Mouse (Mus musculus) thymus, adult 2 months (tissue): ENCODE measurements around the gene Perp.

Source experiments
- CTCF ChIP-seq: fragments of 200-500 bp; IDR thresholded peaks from 2 replicates; pipeline ENCODE4 v1.5.1; 2012; ENCODE audit warnings: mild to moderate bottlenecking, control low read depth, low read length, moderate library complexity, borderline replicate concordance; ENCODE audit not compliant: control insufficient read depth, poor library complexity, insufficient read depth; ENCODE audit errors: extremely low read depth
- POLR2A ChIP-seq: fragments of 200-500 bp; IDR thresholded peaks from 2 replicates; pipeline ENCODE4 v1.6.1; 2012; ENCODE audit warnings: mild to moderate bottlenecking, low read length, control low read depth, moderate library complexity; ENCODE audit not compliant: control insufficient read depth, poor library complexity, insufficient read depth; ENCODE audit errors: extremely low read depth

DNA sequence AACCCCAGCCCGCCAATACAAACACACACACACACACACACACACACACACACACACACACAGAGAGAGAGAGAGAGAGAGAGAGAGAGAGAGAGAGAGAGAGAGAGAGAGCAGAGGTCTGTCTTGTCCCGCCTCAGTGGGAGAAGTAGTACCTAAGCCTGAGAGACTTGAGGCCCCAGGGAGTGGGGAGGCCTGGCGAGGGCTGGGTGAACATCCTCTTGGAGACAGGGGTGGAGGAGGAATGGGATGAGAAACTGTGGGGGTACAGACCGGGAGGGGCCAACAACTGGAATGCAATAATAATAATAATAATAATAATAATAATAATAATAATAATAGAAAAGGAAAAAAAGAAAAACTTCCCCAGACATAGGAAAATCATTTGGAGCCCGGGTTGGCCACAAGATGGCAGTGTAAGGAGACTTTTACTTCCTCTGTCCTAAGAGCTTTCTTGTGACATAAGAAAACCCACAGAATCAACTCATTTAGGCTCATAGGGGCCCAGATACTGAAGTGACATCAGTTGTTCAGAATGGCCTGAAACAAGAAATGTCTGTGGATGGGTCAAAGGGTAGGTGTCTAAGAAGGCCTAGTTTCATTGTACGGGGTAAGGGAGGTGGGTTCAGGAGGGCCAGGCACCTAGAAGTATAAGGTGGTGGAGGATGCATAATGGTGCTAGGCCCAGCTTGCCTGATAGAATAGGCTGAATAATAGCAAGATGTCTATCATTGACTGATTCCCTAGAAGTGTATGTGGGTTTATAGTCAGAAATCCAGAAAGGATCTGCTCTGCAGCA lies 8.9 kb upstream of the Perp start:
- TF ChIP-seq CTCF: no peak
- TF ChIP-seq POLR2A: no peak
